Mouse (Mus musculus) heart, adult 2 months (tissue): ENCODE measurements around the gene Macrod1. TPM values are rescaled to one million over a fixed set of nuclear protein-coding genes. Genes with fewer than 3 reads are reported as not detected.

Experiments used
- DNase-seq, 2 experiments: peaks; one replicate each; pipeline ENCODE4 v3.0.0; 2021
- H3K27ac ChIP-seq: fragments of 200-600 bp; 2 replicates; pipeline ENCODE4 v1.8.1; 2022
- H3K27me3 ChIP-seq: fragments of 200-500 bp; 2 replicates; pipeline ENCODE4 v1.6.1; 2012; ENCODE audit warnings: mild to moderate bottlenecking, low read length, inconsistent platforms, mixed read lengths; ENCODE audit not compliant: control insufficient read depth, insufficient read depth
- H3K36me3 ChIP-seq: fragments of 200-500 bp; 2 replicates; pipeline ENCODE4 v1.6.1; 2012; ENCODE audit warnings: low read length, inconsistent platforms; ENCODE audit not compliant: control insufficient read depth, insufficient read depth
- H3K4me1 ChIP-seq: fragments of 200-500 bp; 2 replicates; pipeline ENCODE4 v1.6.1; 2011; ENCODE audit warnings: low read length; ENCODE audit not compliant: control insufficient read depth, insufficient read depth
- H3K4me3 ChIP-seq: fragments of 200-600 bp; 2 replicates; pipeline ENCODE4 v1.8.1; 2022
- H3K79me2 ChIP-seq: fragments of 200-500 bp; replicated peaks from 2 replicates; pipeline ENCODE4 v1.6.1; 2012; ENCODE audit warnings: mild to moderate bottlenecking, inconsistent platforms, low read length, moderate library complexity, mixed read lengths; ENCODE audit not compliant: control insufficient read depth, insufficient read depth
- H3K9ac ChIP-seq: fragments of 200-500 bp; 2 replicates; pipeline ENCODE4 v1.6.1; 2012; ENCODE audit warnings: low read depth, mild to moderate bottlenecking, control low read depth, inconsistent platforms, low read length, mixed read lengths
- CTCF ChIP-seq: fragments of 200-600 bp; IDR thresholded peaks from 2 replicates; pipeline ENCODE4 v1.8.1; 2022; ENCODE audit warnings: antibody characterized with exemption, mild to moderate bottlenecking, moderate library complexity
- EP300 ChIP-seq: fragments of 200-500 bp; IDR thresholded peaks from 2 replicates; pipeline ENCODE4 v1.6.1; 2011; ENCODE audit warnings: low read depth, low read length, control low read depth; ENCODE audit not compliant: insufficient read depth
- POLR2A ChIP-seq: fragments of 200-500 bp; IDR thresholded peaks from 2 replicates; pipeline ENCODE4 v1.6.1; 2011; ENCODE audit warnings: mild to moderate bottlenecking, low read depth, low read length, control low read depth; ENCODE audit not compliant: insufficient read depth
- WGBS: fragments of 180-500 bp; shearing (Covaris S2); methylation state at CpG from one replicate; pipeline ENCODE4 v1.1.7; 2018; 5-methylcytosine and 5-hydroxymethylcytosine counted together
- intact Hi-C: fragments of 180-260 bp; cut with DNase I; formaldehyde crosslinking; loops from one replicate; pipeline ENCODE4 v1.15.1; 2025
- polyA plus RNA-seq: library from polyadenylated mRNA; depleted of rRNA; stranded (reverse); fragments of >200 nt; gene quantifications from 2 replicates; pipeline ENCODE4 v1.2.3, GENCODE M21; 2012
- total RNA-seq, 2 experiments: library from RNA; stranded (reverse); gene quantifications; 2 replicates each; pipeline ENCODE4 v1.2.3; 2021

The Macrod1 gene
- total and polyA plus RNA-seq, 3 experiments, result 262 to 309 (median 278) TPM

- no peaks in the 10 kb centered on the region for H3K79me2 ChIP-seq
- no peak overlapping the region; the same call in 1 of the 2 replicates for H3K27ac ChIP-seq
- no peaks in the 10 kb centered on the region for H3K27me3 ChIP-seq
- H3K36me3 ChIP-seq, result no peaks in the 10 kb centered on the region
- no peak overlapping the region for H3K4me3 ChIP-seq
- intact Hi-C loops, result no loop called here
- no peaks in the 10 kb centered on the region; the same call in 1 of the 2 replicates for H3K4me1 ChIP-seq
- 64% methylated on average over 7 of the region's 7 CpGs for WGBS
- peak in 1 of 2 experiments; percentile 19 for DNase-seq
- TF ChIP-seq EP300 (0 out of 2 replicates have a peak, but pooled peaks have one; percentile 0), CTCF (no peak)
- no peak overlapping the region for H3K9ac ChIP-seq
Measured at GRCm38 (mm10) chr19:7149158-7149685, 92.6 kb downstream of the Macrod1 start.

- Histone ChIP-seq H3K27ac (no peak overlapping the region), H3K9ac (no peak overlapping the region), H3K27me3 (no peaks in the 10 kb centered on the region), H3K4me1 (no peaks in the 10 kb centered on the region; the same call in 1 of the 2 replicates), H3K79me2 (no peaks in the 10 kb centered on the region), H3K36me3 (no peaks in the 10 kb centered on the region), H3K4me3 (no peak overlapping the region)
- intact Hi-C loops, result loop anchor here (5.0 kb wide), 1 partner anchor 39 kb away; no protein-coding TSS in a partner anchor
- WGBS, result 76% methylated on average over 7 of the region's 7 CpGs
- no peak for TF ChIP-seq POLR2A
- no peak for DNase-seq
Measured at GRCm38 (mm10) chr19:7151300-7151926, 94.8 kb downstream of the Macrod1 start.

GRCm38 (mm10) chr19:7151927-7152653 is 95.5 kb downstream of the Macrod1 start:
- H3K27me3 ChIP-seq, result no peaks in the 10 kb centered on the region
- intact Hi-C loops, result loop anchor here (5.0 kb wide), 1 partner anchor 40 kb away; no protein-coding TSS in a partner anchor
- no peak overlapping the region for H3K27ac ChIP-seq
- no peaks in the 10 kb centered on the region for H3K36me3 ChIP-seq
- no peak overlapping the region for H3K4me3 ChIP-seq
- H3K9ac ChIP-seq, result no peak overlapping the region
- TF ChIP-seq EP300 (no peak), CTCF (no peak), POLR2A (no peak)
- 75% methylated on average over 6 of the region's 6 CpGs for WGBS
- no peaks in the 10 kb centered on the region; the same call in 1 of the 2 replicates for H3K4me1 ChIP-seq
- no peaks in the 10 kb centered on the region for H3K79me2 ChIP-seq
- no peak for DNase-seq

GRCm38 (mm10) chr19:7153232-7153631 is 96.6 kb downstream of the Macrod1 start:
- no peak overlapping the region for H3K9ac ChIP-seq
- peak in 1 of 2 experiments; percentile 34 for DNase-seq
- no peak overlapping the region for H3K27ac ChIP-seq
- no peaks in the 10 kb centered on the region for H3K27me3 ChIP-seq
- no peaks in the 10 kb centered on the region for H3K36me3 ChIP-seq
- H3K79me2 ChIP-seq, result no peaks in the 10 kb centered on the region
- WGBS, result 43% methylated on average over 7 of the region's 7 CpGs
- no peak for TF ChIP-seq EP300
- no peak for TF ChIP-seq CTCF
- H3K4me3 ChIP-seq, result no peak overlapping the region
- intact Hi-C loops, result loop anchor here (5.0 kb wide), 1 partner anchor 41 kb away; no protein-coding TSS in a partner anchor
- H3K4me1 ChIP-seq, result no peaks in the 10 kb centered on the region; the same call in 1 of the 2 replicates

- Histone ChIP-seq H3K27me3 (no peaks in the 10 kb centered on the region), H3K4me3 (no peak overlapping the region), H3K27ac (no peak overlapping the region), H3K4me1 (no peaks in the 10 kb centered on the region; the same call in 1 of the 2 replicates), H3K79me2 (no peaks in the 10 kb centered on the region), H3K36me3 (no peaks in the 10 kb centered on the region), H3K9ac (no peak overlapping the region)
- DNase-seq, result no peak
- 80% methylated on average over 6 of the region's 6 CpGs for WGBS
- intact Hi-C loops, result no loop called here
- TF ChIP-seq CTCF (no peak), POLR2A (no peak), EP300 (no peak)
Measured at GRCm38 (mm10) chr19:7155196-7155595, 98.6 kb downstream of the Macrod1 start.

GRCm38 (mm10) chr19:7157734-7158133 is 101.1 kb downstream of the Macrod1 start:
- WGBS, result 37% methylated on average over 14 of the region's 14 CpGs

More at GRCm38 (mm10) chr19:7157734-7158133, 101.1 kb downstream of the Macrod1 start:
- no peaks in the 10 kb centered on the region for H3K4me1 ChIP-seq
- no peak overlapping the region for H3K9ac ChIP-seq
- no peaks in the 10 kb centered on the region for H3K79me2 ChIP-seq
- H3K4me3 ChIP-seq, result no peak overlapping the region
- no peak for DNase-seq
- intact Hi-C loops, result no loop called here
- no peak for TF ChIP-seq CTCF
- TF ChIP-seq POLR2A, result no peak
- TF ChIP-seq EP300, result no peak
- no peak overlapping the region for H3K27ac ChIP-seq
- H3K27me3 ChIP-seq, result no peaks in the 10 kb centered on the region
- H3K36me3 ChIP-seq, result no peaks in the 10 kb centered on the region
